ENCODE assay signal across 27 mouse cellular contexts in the genomic region with DNA sequence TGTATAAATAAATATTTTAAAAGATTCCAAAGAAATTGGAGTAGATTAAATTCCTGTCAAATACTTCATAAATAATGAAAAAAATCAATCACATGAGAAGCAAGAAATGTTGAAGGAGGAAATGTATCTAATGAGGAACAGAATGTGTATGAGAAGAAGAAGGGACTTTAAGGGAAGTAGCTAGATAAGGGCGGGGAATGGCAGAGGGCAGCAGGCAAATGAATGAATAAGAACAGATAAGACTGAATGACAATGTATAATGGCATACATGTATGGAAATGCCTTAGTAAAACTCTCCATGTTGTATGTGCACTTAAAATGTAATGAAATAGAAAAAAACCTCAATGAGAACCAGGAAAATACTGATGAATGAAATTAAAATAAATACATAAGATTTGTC. TPM values are rescaled to one million over a fixed set of nuclear protein-coding genes. Genes with fewer than 3 reads are reported as not detected.
"Had no signal": no experiment of that assay in that cellular context is flagged by ENCODE, and none has a peak within 500 bp of the region (broad histone marks: within the 10 kb centered on the region; RNA-seq: fewer than 3 reads in every experiment).

No protein-coding gene starts in this region.

- ATAC-seq: lung, postnatal 0 days; midbrain, embryonic 16.5 days had no signal

- H3K27ac ChIP-seq: lung, embryonic 15.5 days; macrophage; midbrain, embryonic 10.5 days; midbrain, embryonic 12.5 days; neural tube, embryonic 13.5 days; neural tube, embryonic 15.5 days had no signal

- H3K27me3 ChIP-seq: lung, embryonic 15.5 days; megakaryocyte, embryonic 14.5 days; midbrain, embryonic 12.5 days; neural tube, embryonic 13.5 days; neural tube, embryonic 15.5 days had no signal

- H3K4me3 ChIP-seq: lung, embryonic 15.5 days; megakaryocyte, embryonic 14.5 days; midbrain, embryonic 10.5 days; midbrain, embryonic 12.5 days; myocyte; neural tube, embryonic 13.5 days; neural tube, embryonic 15.5 days had no signal

- H3K9me3 ChIP-seq: lung, embryonic 15.5 days; megakaryocyte, embryonic 14.5 days; midbrain, embryonic 10.5 days; midbrain, embryonic 12.5 days; neural tube, embryonic 13.5 days; neural tube, embryonic 15.5 days had no signal

- H3K9ac ChIP-seq: liver, postnatal 0 days; lung, embryonic 15.5 days; midbrain, embryonic 12.5 days; neural tube, embryonic 13.5 days; neural tube, embryonic 15.5 days had no signal

- H3K4me1 ChIP-seq: lung, embryonic 15.5 days; midbrain, embryonic 10.5 days; midbrain, embryonic 12.5 days; neural tube, embryonic 13.5 days; neural tube, embryonic 15.5 days had no signal

- DNase-seq: liver, postnatal 0 days; lung, adult 2 months; lung, postnatal 14 days; lung, postnatal 36 days; midbrain, embryonic 14.5 days; retina, postnatal 1 day; right cerebral cortex, adult 18-20 months; right cerebral cortex, postnatal 25 days; right cerebral cortex, postnatal 4 days; spleen, adult 18-20 months; thymus, adult 18-20 months; thymus, postnatal 14 days; thymus, postnatal 36 days had no signal

- H3K36me3 ChIP-seq: lung, embryonic 15.5 days; midbrain, embryonic 10.5 days; midbrain, embryonic 12.5 days; neural tube, embryonic 13.5 days; neural tube, embryonic 15.5 days had no signal

RNA-seq across cellular contexts. Expression of a gene that starts 4.4 kb away (rescaled TPM):
- polyA plus RNA-seq: midbrain, embryonic 10.5 days; midbrain, embryonic 16.5 days; neural tube, embryonic 11.5 days had no signal

RNA-seq across cellular contexts. Expression of a gene that starts 46.3 kb away (rescaled TPM):
- polyA plus RNA-seq: liver, postnatal 0 days; lung, embryonic 15.5 days; lung, postnatal 0 days; macrophage; midbrain, embryonic 10.5 days; midbrain, embryonic 12.5 days; midbrain, embryonic 14.5 days; midbrain, embryonic 16.5 days; myocyte; neural tube, embryonic 11.5 days; neural tube, embryonic 13.5 days; neural tube, embryonic 15.5 days; small intestine, adult 2 months; stomach, embryonic 14.5 days; stomach, embryonic 16.5 days had no signal
